Mouse (Mus musculus): Measurements from ENCODE around the gene Ttc27.

- TF ChIP-seq EP300 (optimal IDR thresholded peaks at IDR 0.05) (no peak), CTCF (IDR thresholded peaks at IDR 0.05; ENCODE audit: low read depth) (no peak)
These were observed 78.6 kb downstream of the Ttc27 start for GRCm38 (mm10) chr17:74796023-74796699.
